Mouse (Mus musculus) embryo, embryonic 11.5 days (tissue): ENCODE measurements at regions not wholly inside any gene's neighbourhood (a gene's known extent, or its start where the extent isn't known, plus 50 kb on each side); places are given as distances from the start of the nearest gene placed in this dataset.

Source experiments
- DNase-seq: peaks from one replicate; pipeline ENCODE4 v3.0.0-alpha.2; 2012; ENCODE audit warnings: low read depth, low spot score

- DNase-seq: no peak
Measured at GRCm38 (mm10) chr2:174178801-174179200, 68.7 kb downstream of the Npepl1 start.

- DNase-seq: no peak
Measured at GRCm38 (mm10) chr2:174184797-174185196, 74.6 kb downstream of the Npepl1 start.

- DNase-seq: no peak
Measured at GRCm38 (mm10) chr2:174191071-174191470, 80.9 kb downstream of the Npepl1 start.

DNA sequence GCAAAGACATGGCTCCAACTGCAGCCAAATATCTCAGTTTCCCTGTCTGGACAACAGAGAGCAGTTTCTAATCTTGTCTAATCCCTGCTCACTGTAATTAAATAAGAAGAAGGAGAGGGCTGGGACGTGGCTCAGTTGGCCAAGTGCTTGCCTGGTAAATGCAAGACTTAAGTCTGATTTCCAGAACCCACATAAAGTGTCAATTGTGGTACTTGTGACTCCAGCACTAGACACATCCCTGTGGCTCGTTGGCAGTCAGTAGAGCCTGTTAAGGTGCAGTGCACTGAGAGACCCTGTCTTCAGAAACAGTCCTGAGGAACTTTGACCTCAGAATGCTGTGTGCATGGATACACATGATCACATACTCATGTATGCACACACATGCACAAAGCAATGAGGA lies 81.4 kb downstream of the Npepl1 start:
- no peak for DNase-seq

DNA sequence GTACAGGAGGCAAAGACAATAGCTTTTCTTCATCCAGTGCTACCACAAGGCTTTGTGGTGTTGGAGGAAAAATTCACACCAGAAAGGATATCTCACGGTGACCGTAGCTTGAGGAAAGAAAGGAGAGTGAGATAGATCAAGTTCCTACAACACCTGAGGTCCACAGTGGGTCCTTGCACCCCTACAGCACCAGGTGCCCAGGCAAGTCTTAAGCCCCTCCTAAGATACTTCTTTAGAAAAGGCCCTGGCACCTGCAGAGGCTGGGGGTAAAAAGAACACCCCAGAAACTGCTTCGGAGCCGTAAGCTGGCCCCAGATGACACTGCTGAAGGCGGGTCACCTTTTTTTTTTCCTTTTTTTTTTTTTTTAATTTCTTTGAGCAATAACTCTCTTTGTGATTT lies 81.9 kb downstream of the Npepl1 start:
- no peak for DNase-seq

DNA sequence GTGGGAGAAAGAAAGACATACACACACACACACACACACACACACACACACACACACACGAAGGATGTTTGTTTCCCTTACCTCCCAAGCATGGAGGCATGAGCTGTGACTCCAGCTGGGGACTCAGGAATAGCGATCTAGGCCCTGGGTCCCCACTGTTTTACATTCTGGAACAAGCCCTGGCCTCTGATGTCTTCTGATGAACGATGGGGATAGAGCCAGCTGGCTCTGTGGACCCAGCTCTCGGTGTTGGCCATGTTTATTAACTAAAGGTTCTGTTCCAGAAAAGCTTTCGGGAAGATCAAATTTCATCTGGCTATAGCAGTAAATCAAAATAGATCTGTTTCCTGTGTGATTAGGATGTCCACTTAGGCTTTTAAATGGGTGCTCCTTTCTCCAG lies 83.4 kb downstream of the Npepl1 start:
- no peak for DNase-seq

DNA sequence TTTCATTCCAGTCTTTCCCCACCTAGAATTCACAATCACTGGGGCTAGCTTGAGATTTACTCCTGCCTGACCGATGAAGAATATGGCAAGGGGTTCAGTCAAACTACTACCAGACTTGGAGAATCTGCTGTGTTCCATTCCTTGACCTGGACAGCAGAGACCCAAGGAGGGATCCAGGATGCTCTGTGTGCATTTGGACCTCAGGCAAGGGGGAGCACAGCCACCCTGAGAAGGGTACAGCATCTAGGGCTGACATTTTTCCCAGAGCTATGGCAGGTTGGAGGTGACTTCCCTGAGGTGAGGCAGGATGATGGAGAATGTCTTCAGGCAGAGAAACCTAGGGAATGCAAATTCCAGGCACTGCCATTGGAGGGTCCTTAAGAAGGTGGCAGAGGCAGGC lies 85.5 kb downstream of the Npepl1 start:
- DNase-seq: no peak

DNA sequence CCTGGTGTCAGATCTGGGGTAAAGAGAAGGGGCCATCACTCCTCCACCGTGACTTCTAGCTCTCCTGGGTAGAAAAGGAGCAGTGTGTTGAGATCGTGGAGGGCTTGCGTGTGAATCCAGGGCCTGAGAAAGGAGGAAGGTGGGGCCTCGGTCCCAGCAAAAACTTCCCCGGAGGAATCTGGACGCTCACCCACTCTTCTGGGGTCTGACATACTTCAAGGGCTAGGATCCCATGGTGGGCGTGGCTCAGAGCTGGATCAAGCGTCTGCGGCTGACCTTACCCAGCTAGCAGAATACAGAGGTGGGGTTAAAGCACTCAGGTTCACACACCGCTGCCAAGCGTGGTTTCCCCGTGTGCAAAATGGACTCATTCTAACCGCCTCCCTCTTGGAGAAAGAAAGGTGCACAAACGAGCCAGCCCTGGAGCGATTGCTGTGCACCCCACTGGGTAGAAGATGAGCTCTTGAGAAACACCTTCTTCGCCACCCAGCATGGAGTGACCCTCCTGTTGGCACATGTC lies 86.6 kb downstream of the Npepl1 start:
- no peak for DNase-seq

GRCm38 (mm10) chr2:174197306-174197945 lies 86.7 kb upstream of the Gnas start:
- DNase-seq: no peak

DNA sequence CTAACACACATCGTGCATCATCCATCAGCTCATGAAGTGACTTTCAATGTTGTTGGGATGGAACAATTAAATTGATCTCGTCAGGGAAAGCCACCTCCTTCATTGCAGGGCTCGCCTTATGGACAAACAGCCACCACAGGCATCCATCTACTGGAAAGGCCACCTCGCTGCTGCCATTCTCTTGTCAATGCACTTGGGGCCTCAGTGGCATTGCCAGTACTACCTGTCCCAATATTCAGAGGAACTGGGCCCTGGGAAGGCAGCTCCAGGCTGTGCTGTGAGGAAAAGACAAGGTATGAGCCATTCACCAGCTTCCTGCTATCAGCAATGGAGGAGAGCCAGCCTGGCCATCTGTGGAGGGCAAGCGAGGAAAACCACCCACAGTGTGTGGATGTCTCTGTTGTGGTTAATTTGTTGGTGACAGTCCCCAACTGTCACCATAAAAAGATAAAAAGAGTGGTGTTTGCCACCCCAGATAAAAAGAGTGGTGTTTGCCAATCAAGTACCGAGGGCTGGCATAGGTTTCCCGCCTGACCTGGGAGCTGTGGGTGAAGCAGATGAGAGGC lies 85.6 kb upstream of the Gnas start:
- no peak for DNase-seq

- DNase-seq: peak; percentile 41
Measured at GRCm38 (mm10) chr2:174199961-174200862, 83.9 kb upstream of the Gnas start.

GRCm38 (mm10) chr2:174203412-174203811 lies 80.7 kb upstream of the Gnas start:
- no peak for DNase-seq

- DNase-seq: no peak
Measured at GRCm38 (mm10) chr2:174211681-174212080, 72.4 kb upstream of the Gnas start.

- no peak for DNase-seq
Measured at GRCm38 (mm10) chr2:174226660-174227059, 57.5 kb upstream of the Gnas start.
